Mouse (Mus musculus) thymus, adult 2 months (tissue): ENCODE results near the gene Ddx41. TPM values are rescaled to one million over a fixed set of nuclear protein-coding genes. Genes with fewer than 3 reads are reported as not detected.
"Not testable (repeated sequence)": the region's sequence is repeated elsewhere in the genome, so short reads cannot be mapped to it uniquely, and the experiment has no call there.

ENCODE experiments used
- DNase-seq: peaks from one replicate; pipeline ENCODE4 v3.0.0; 2021
- H3K27ac ChIP-seq: fragments of 200-500 bp; 2 replicates; pipeline ENCODE4 v1.5.1; 2012; ENCODE audit warnings: low read length, control low read depth; ENCODE audit not compliant: control insufficient read depth, insufficient read depth
- H3K27me3 ChIP-seq: fragments of 200-500 bp; 2 replicates; pipeline ENCODE4 v1.6.1; 2012; ENCODE audit warnings: mild to moderate bottlenecking, low read length, moderate library complexity, mixed read lengths; ENCODE audit not compliant: control insufficient read depth, insufficient read depth
- H3K36me3 ChIP-seq: fragments of 200-500 bp; 2 replicates; pipeline ENCODE4 v1.6.1; 2012; ENCODE audit warnings: mild to moderate bottlenecking, low read length, moderate library complexity; ENCODE audit not compliant: control insufficient read depth, insufficient read depth
- H3K4me1 ChIP-seq: fragments of 200-500 bp; replicated peaks from 2 replicates; pipeline ENCODE4 v1.6.1; 2012; ENCODE audit warnings: low read length; ENCODE audit not compliant: control insufficient read depth, insufficient read depth
- H3K4me3 ChIP-seq: fragments of 200-500 bp; 2 replicates; pipeline ENCODE4 v1.5.1; 2012; ENCODE audit warnings: mild to moderate bottlenecking, low read length, control low read depth, moderate library complexity; ENCODE audit not compliant: control insufficient read depth, insufficient read depth
- CTCF ChIP-seq: fragments of 200-500 bp; IDR thresholded peaks from 2 replicates; pipeline ENCODE4 v1.5.1; 2012; ENCODE audit warnings: mild to moderate bottlenecking, control low read depth, low read length, moderate library complexity, borderline replicate concordance; ENCODE audit not compliant: control insufficient read depth, poor library complexity, insufficient read depth; ENCODE audit errors: extremely low read depth
- POLR2A ChIP-seq: fragments of 200-500 bp; IDR thresholded peaks from 2 replicates; pipeline ENCODE4 v1.6.1; 2012; ENCODE audit warnings: mild to moderate bottlenecking, low read length, control low read depth, moderate library complexity; ENCODE audit not compliant: control insufficient read depth, poor library complexity, insufficient read depth; ENCODE audit errors: extremely low read depth
- WGBS: fragments of 180-500 bp; shearing (Covaris S2); methylation state at CpG from one replicate; pipeline ENCODE4 v1.1.7; 2018; 5-methylcytosine and 5-hydroxymethylcytosine counted together
- polyA plus RNA-seq: library from polyadenylated mRNA; depleted of rRNA; stranded (reverse); fragments of >200 nt; gene quantifications from 2 replicates; pipeline ENCODE4 v1.2.3, GENCODE M21; 2012

Gene Ddx41
- polyA plus RNA-seq, 1 experiment = 100.0 TPM

- TF ChIP-seq CTCF (no peak), POLR2A (peak; percentile 42; the same call in 1 of the 2 replicates)
- 9% methylated on average over 41 of the region's 47 CpGs for WGBS
- H3K36me3 ChIP-seq = peaks cover 4% of the 10 kb centered on the region; the same call in 1 of the 2 replicates
- peaks cover 14% of the 10 kb centered on the region for H3K4me1 ChIP-seq
- no peaks in the 10 kb centered on the region for H3K27me3 ChIP-seq
- H3K4me3 ChIP-seq = peak within 1 kb of the TSS; percentile 69
- DNase-seq = peak; percentile 94
- peak within 1 kb of the TSS; percentile 86 for H3K27ac ChIP-seq
Observed at GRCm38 (mm10) chr13:55571027-55571751, 34.7 kb upstream of the Ddx41 start, which contains the start of gene Fam193b. TSS of gene Fam193b (minus strand) at chr13:55571120.

- no peak for TF ChIP-seq CTCF
- TF ChIP-seq POLR2A = no peak
- Histone ChIP-seq H3K4me1 (peaks cover 12% of the 10 kb centered on the region), H3K27ac (peak overlapping the region; percentile 86), H3K4me3 (peak overlapping the region; percentile 64), H3K27me3 (no peaks in the 10 kb centered on the region), H3K36me3 (peaks cover 4% of the 10 kb centered on the region; the same call in 1 of the 2 replicates)
- WGBS = 4% methylated on average over 47 of the region's 47 CpGs
- peak; percentile 46 for DNase-seq
Observed at GRCm38 (mm10) chr13:55570286-55570973, 34.0 kb upstream of the Ddx41 start.

- Histone ChIP-seq H3K27ac (peak overlapping the region; percentile 86), H3K4me1 (peaks cover 12% of the 10 kb centered on the region), H3K4me3 (peak overlapping the region; percentile 64), H3K27me3 (no peaks in the 10 kb centered on the region), H3K36me3 (peaks cover 4% of the 10 kb centered on the region; the same call in 1 of the 2 replicates)
- WGBS = 21% methylated on average over 16 of the region's 16 CpGs
- TF ChIP-seq POLR2A (0 out of 2 replicates have a peak, but pooled peaks have one; percentile 9), CTCF (no peak)
- peak; percentile 53 for DNase-seq
Observed at GRCm38 (mm10) chr13:55569726-55570285, 33.3 kb upstream of the Ddx41 start.

- H3K27ac ChIP-seq, H3K27me3 ChIP-seq, H3K4me3 ChIP-seq, DNase-seq: not testable (repeated sequence)
- peaks cover 10% of the 10 kb centered on the region; the same call in 1 of the 2 replicates for H3K36me3 ChIP-seq
- peaks cover 12% of the 10 kb centered on the region for H3K4me1 ChIP-seq
- WGBS = over 99% methylated on average over 4 of the region's 4 CpGs
Observed at GRCm38 (mm10) chr13:55568524-55568923, 32.1 kb upstream of the Ddx41 start.

- H3K27ac ChIP-seq = no peak overlapping the region
- H3K27me3 ChIP-seq = no peaks in the 10 kb centered on the region
- peaks cover 10% of the 10 kb centered on the region; the same call in 1 of the 2 replicates for H3K36me3 ChIP-seq
- WGBS = 95% methylated on average over 2 of the region's 2 CpGs
- TF ChIP-seq POLR2A = no peak
- no peak for TF ChIP-seq CTCF
- DNase-seq = no peak
- peaks cover 12% of the 10 kb centered on the region for H3K4me1 ChIP-seq
- no peak overlapping the region for H3K4me3 ChIP-seq
Observed at GRCm38 (mm10) chr13:55567949-55568348, 31.5 kb upstream of the Ddx41 start.

- no peak for TF ChIP-seq CTCF
- no peak for TF ChIP-seq POLR2A
- peaks cover 10% of the 10 kb centered on the region; the same call in 1 of the 2 replicates for H3K36me3 ChIP-seq
Observed at GRCm38 (mm10) chr13:55567001-55567400, 30.5 kb upstream of the Ddx41 start.

More at GRCm38 (mm10) chr13:55567001-55567400, 30.5 kb upstream of the Ddx41 start:
- 97% methylated on average over 6 of the region's 6 CpGs for WGBS
- Histone ChIP-seq H3K27me3 (no peaks in the 10 kb centered on the region), H3K4me3 (no peak overlapping the region), H3K4me1 (peaks cover 10% of the 10 kb centered on the region), H3K27ac (no peak overlapping the region)
- no peak for DNase-seq
